Mouse (Mus musculus) small intestine, adult 2 months (tissue): ENCODE results near the gene C2cd2l. TPM values are rescaled to one million over a fixed set of nuclear protein-coding genes. Genes with fewer than 3 reads are reported as not detected.
"Not testable (repeated sequence)": the region's sequence is repeated elsewhere in the genome, so short reads cannot be mapped to it uniquely, and the experiment has no call there.

Experiments used
- H3K27ac ChIP-seq: fragments of 200-500 bp; 2 replicates; pipeline ENCODE4 v1.5.1; 2012; ENCODE audit warnings: low read depth, low read length, control low read depth, inconsistent platforms; ENCODE audit not compliant: insufficient read depth
- H3K27me3 ChIP-seq: fragments of 200-500 bp; 2 replicates; pipeline ENCODE4 v1.6.1; 2012; ENCODE audit warnings: mild to moderate bottlenecking, moderate library complexity, low read length, inconsistent platforms; ENCODE audit not compliant: control insufficient read depth, insufficient read depth
- H3K36me3 ChIP-seq: fragments of 200-500 bp; 2 replicates; pipeline ENCODE4 v1.6.1; 2012; ENCODE audit warnings: mild to moderate bottlenecking, low read length, control low read depth, inconsistent platforms; ENCODE audit not compliant: control insufficient read depth, insufficient read depth
- H3K4me1 ChIP-seq: fragments of 200-500 bp; 2 replicates; pipeline ENCODE4 v1.6.1; 2012; ENCODE audit warnings: low read length, inconsistent platforms, mixed read lengths; ENCODE audit not compliant: control insufficient read depth, insufficient read depth, insufficient read length
- H3K4me3 ChIP-seq: fragments of 200-500 bp; 2 replicates; pipeline ENCODE4 v1.5.1; 2012; ENCODE audit warnings: low read depth, mild to moderate bottlenecking, control low read depth, inconsistent platforms, low read length, moderate library complexity
- CTCF ChIP-seq: fragments of 200-500 bp; IDR thresholded peaks from 2 replicates; pipeline ENCODE4 v1.5.1; 2012; ENCODE audit warnings: low read depth, mild to moderate bottlenecking, control low read depth, inconsistent platforms, low read length, moderate library complexity, mixed read lengths; ENCODE audit not compliant: insufficient replicate concordance, insufficient read length; ENCODE audit errors: extremely low read depth
- POLR2A ChIP-seq: fragments of 200-500 bp; IDR thresholded peaks from 2 replicates; pipeline ENCODE4 v1.6.1; 2012; ENCODE audit warnings: low read depth, mild to moderate bottlenecking, control low read depth, inconsistent platforms, low read length, moderate library complexity
- WGBS: fragments of 180-500 bp; shearing (Covaris S2); methylation state at CpG from one replicate; pipeline ENCODE4 v1.1.7; 2018; 5-methylcytosine and 5-hydroxymethylcytosine counted together
- polyA plus RNA-seq: library from polyadenylated mRNA; depleted of rRNA; stranded (reverse); fragments of >200 nt; gene quantifications from 2 replicates; pipeline ENCODE4 v1.2.3, GENCODE M21; 2012

C2cd2l gene
- polyA plus RNA-seq, 1 experiment: 257 TPM

DNA sequence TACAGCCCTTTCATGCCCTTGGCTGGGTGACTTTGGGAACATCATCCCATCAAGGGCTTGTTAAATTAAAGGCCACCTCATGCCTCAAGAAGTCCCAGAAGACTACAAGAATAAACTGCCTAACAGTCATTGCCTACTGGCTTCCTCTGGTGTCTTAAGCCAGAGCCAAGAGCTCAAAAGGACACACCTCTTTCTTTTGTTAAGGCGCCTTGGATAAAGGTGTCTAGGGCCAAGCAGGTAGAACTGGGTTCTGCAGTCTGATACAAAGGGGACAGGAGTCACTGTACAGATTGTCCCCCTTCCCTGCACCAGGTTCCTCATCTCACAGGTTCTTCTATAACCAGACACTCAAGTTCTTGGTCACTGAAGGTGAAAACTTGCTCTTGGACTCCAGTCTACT, 22.5 kb upstream of the C2cd2l start:
- Histone ChIP-seq H3K4me3 (no peak overlapping the region), H3K27ac (no peak overlapping the region), H3K4me1 (peaks cover 9% of the 10 kb centered on the region), H3K27me3 (no peaks in the 10 kb centered on the region), H3K36me3 (peaks cover 5% of the 10 kb centered on the region; the same call in 1 of the 2 replicates)
- TF ChIP-seq CTCF (no peak), POLR2A (no peak)
- WGBS: 39% methylated on average over 1 of the region's 1 CpGs

DNA sequence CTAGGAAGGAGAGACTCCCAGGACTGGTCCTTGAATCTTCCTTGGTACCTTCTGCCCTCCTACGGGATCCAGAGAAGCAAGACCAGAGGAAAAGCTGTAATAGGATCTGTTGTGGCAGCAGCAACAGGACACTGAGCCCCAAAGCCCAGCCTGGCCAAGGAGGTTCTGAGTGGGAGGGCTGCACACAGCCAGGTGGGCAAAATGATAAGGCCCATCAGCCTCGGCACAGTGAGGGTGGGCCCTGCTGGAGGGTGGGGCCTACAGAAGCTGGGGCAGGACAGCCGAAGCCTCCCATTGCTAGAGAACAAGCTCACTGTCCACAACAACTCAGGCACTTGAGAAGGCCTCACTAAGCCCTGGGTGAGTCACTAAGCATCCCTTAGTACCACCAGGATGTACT, 22.1 kb upstream of the C2cd2l start:
- Histone ChIP-seq H3K4me1 (peaks cover 9% of the 10 kb centered on the region), H3K4me3 (no peak overlapping the region), H3K27ac (no peak overlapping the region), H3K36me3 (peaks cover 7% of the 10 kb centered on the region; the same call in 1 of the 2 replicates), H3K27me3 (no peaks in the 10 kb centered on the region)
- WGBS: 64% methylated on average over 3 of the region's 3 CpGs
- TF ChIP-seq CTCF (no peak), POLR2A (no peak)

DNA sequence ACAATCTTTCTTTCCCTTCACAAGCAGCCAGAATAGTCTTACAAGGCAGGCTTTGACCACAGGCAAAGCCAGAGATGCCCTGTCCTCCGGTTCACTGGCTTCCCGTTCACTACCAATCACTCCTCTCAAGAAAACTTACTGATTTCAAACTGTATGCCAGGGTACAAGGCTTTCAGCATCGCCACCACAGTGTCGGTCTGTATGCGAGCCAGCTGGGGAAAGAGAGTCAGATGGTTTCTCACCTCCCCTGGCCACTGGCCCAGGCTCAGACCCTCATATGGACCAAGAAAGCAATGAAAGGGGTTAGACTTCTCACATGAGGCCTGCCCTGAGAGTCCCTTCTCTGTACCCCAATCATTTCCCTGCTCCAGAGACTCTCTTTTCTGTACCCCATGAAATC, 21.4 kb upstream of the C2cd2l start:
- WGBS: 91% methylated on average over 5 of the region's 5 CpGs
- H3K36me3 ChIP-seq: peaks cover 7% of the 10 kb centered on the region; the same call in 1 of the 2 replicates
- H3K4me3 ChIP-seq: no peak overlapping the region
- H3K27me3 ChIP-seq: no peaks in the 10 kb centered on the region
- no peak overlapping the region for H3K27ac ChIP-seq
- TF ChIP-seq CTCF: no peak
- TF ChIP-seq POLR2A: no peak
- H3K4me1 ChIP-seq: peaks cover 9% of the 10 kb centered on the region

DNA sequence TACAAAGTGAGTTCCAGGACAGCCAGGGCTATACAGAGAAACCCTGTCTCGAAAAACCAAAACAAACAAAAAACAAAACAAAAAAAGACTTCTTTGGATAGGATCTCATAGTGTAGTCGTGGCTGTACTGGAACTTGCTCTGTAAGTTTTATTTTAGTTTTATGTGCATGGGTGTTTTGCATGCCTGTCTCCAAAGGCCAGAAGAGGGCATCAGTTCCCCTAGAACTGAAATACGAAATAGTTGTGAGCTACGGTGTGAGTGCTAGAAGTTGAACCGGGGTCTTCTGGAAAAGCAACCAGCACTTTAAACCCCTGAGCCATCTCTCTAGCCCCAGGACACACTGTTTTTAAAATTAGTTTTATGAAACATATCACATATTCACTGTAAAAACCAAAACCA, 18.5 kb upstream of the C2cd2l start:
- Histone ChIP-seq H3K27me3 (no peaks in the 10 kb centered on the region), H3K27ac (no peak overlapping the region), H3K36me3 (peaks cover 6% of the 10 kb centered on the region; the same call in 1 of the 2 replicates), H3K4me1 (peaks cover 9% of the 10 kb centered on the region), H3K4me3 (no peak overlapping the region)
- TF ChIP-seq POLR2A: no peak
- TF ChIP-seq CTCF: no peak
- 80% methylated on average over 5 of the region's 5 CpGs for WGBS

DNA sequence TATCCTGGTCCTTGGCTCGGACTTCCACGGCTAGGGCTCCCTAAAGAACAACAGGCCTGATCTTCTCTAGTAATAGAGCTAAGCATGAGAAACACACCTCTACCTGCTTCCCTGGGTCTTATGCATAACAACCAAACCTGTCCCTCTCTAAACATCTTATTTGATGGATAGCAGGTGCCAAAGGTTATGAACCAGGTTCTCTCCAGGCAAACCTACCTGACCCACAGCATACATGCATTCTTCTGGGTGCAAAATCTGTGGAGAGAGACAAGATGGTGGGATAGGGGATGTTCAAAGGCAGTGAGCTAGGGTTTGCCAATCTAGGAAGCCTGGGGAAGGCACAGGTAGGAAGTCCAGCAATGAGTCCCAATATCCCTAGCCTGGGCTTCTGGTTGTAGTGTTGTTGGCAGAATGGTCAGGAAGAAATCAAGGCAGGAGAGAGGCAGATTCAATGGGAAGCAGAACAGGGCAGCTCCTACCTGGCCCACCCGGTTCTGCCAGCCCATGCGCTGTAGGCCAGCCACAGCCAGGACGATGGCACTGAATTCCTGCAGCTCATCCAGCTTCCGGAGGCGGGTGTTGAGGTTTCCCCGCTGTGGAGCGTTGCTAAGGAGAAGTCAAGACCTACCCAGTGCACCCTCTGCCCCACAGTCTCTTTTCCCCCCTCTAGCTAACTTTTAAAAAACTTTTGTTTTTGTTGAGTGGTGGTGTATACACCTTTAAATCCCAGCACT, 17.5 kb upstream of the C2cd2l start:
- TF ChIP-seq POLR2A: no peak
- TF ChIP-seq CTCF: no peak
- H3K36me3 ChIP-seq: peaks cover 15% of the 10 kb centered on the region
- no peak overlapping the region for H3K4me3 ChIP-seq
- 60% methylated on average over 9 of the region's 9 CpGs for WGBS
- no peaks in the 10 kb centered on the region for H3K27me3 ChIP-seq
- H3K4me1 ChIP-seq: peaks cover 4% of the 10 kb centered on the region
- H3K27ac ChIP-seq: no peak overlapping the region

DNA sequence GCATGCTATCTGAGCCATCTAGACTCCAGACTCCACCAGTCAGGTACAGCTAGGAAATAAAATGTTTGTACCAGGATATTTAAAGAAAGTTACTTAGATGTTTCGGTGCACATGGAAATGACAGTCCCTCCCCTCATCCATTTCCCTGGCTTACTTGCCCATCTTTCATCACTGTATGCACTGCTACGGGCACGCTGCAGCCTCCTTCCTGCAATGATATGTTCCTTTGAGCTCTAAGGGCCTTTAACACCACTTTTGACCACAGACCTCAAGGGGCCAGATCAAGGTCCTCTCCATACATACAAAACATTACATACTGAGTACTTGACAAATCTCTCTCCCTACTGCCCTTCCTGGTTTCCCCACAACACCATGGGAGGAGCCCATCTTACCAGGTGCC, 16.9 kb upstream of the C2cd2l start:
- Histone ChIP-seq H3K36me3 (peaks cover 19% of the 10 kb centered on the region), H3K4me3 (no peak overlapping the region), H3K27me3 (no peaks in the 10 kb centered on the region), H3K27ac (no peak overlapping the region), H3K4me1 (peaks cover 2% of the 10 kb centered on the region; the same call in 1 of the 2 replicates)
- TF ChIP-seq POLR2A (no peak), CTCF (no peak)
- WGBS: 49% methylated on average over 3 of the region's 3 CpGs

DNA sequence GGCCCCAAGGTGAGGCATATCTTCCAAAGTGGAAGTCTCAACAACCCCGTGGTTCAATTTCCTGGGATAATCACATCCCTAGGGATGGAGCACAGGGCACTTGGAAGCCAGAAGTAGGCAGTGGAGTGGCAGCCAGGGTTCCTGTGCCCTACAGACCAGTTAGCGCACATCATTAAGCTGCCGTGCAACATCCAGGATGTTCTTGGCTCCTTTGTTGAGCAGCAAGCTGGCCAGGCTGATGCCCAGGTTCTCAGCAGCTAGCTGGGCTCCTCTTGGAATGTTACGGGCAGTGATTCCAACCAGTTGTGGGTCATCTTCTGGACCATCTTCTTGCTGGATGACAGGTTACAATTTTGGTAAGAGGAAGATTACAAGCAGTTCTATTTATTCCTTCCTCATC, 16.4 kb upstream of the C2cd2l start:
- H3K27me3 ChIP-seq, H3K4me1 ChIP-seq, H3K27ac ChIP-seq: not testable (repeated sequence)
- Histone ChIP-seq H3K4me3 (peak overlapping the region; percentile 35), H3K36me3 (peaks cover 24% of the 10 kb centered on the region)
- 28% methylated on average over 4 of the region's 4 CpGs for WGBS
